Mouse (Mus musculus) liver, adult (tissue): ENCODE measurements around the gene Clec16a.

Source experiments
- GATA4 ChIP-seq: IDR thresholded peaks from 2 replicates; pipeline ENCODE4 v1.6.1; 2014; ENCODE audit warnings: mild to moderate bottlenecking, low read length; ENCODE audit not compliant: insufficient replicate concordance

Clec16a gene

GRCm38 (mm10) chr16:10544995-10545622 is at the start of gene Clec16a:
Gene Clec16a (plus strand): TSS chr16:10545339.
- no peak; the same call in 1 of the 2 replicates for TF ChIP-seq GATA4

GRCm38 (mm10) chr16:10495824-10496298 is 49.3 kb upstream of the Clec16a start:
- no peak for TF ChIP-seq GATA4

- no peak for TF ChIP-seq GATA4
These were observed 47.0 kb upstream of the Clec16a start for GRCm38 (mm10) chr16:10498096-10498602.

- no peak for TF ChIP-seq GATA4
These were observed 46.0 kb upstream of the Clec16a start for GRCm38 (mm10) chr16:10499122-10499521.

GRCm38 (mm10) chr16:10501865-10502264 is 43.3 kb upstream of the Clec16a start:
- TF ChIP-seq GATA4 = no peak

- no peak for TF ChIP-seq GATA4
These were observed 42.1 kb upstream of the Clec16a start for GRCm38 (mm10) chr16:10503058-10503457.

GRCm38 (mm10) chr16:10507445-10507844 is 37.7 kb upstream of the Clec16a start:
- no peak for TF ChIP-seq GATA4

- TF ChIP-seq GATA4 = no peak
These were observed 36.4 kb upstream of the Clec16a start for GRCm38 (mm10) chr16:10508691-10509090.

- no peak for TF ChIP-seq GATA4
These were observed 34.5 kb upstream of the Clec16a start for GRCm38 (mm10) chr16:10510477-10511133.

- no peak for TF ChIP-seq GATA4
These were observed 34.0 kb upstream of the Clec16a start for GRCm38 (mm10) chr16:10511134-10511520.

GRCm38 (mm10) chr16:10515953-10516572 is 29.1 kb upstream of the Clec16a start:
- TF ChIP-seq GATA4 = no peak

- no peak for TF ChIP-seq GATA4
These were observed 27.1 kb upstream of the Clec16a start for GRCm38 (mm10) chr16:10518030-10518429.

GRCm38 (mm10) chr16:10520908-10521614 is 24.1 kb upstream of the Clec16a start:
- TF ChIP-seq GATA4 = no peak

- TF ChIP-seq GATA4 = no peak
These were observed 22.3 kb upstream of the Clec16a start for GRCm38 (mm10) chr16:10522811-10523210.

GRCm38 (mm10) chr16:10523650-10524049 is 21.5 kb upstream of the Clec16a start:
- no peak for TF ChIP-seq GATA4
